Mouse (Mus musculus) testis, adult 2 months (tissue): ENCODE measurements around the gene C1qtnf7. TPM values are rescaled to one million over a fixed set of nuclear protein-coding genes. Genes with fewer than 3 reads are reported as not detected.

Experiments
- H3K27ac ChIP-seq: fragments of 200-500 bp; 2 replicates; pipeline ENCODE4 v1.5.1; 2012; ENCODE audit warnings: low read depth, low read length; ENCODE audit not compliant: control insufficient read depth, insufficient read depth
- H3K27me3 ChIP-seq: fragments of 200-500 bp; 2 replicates; pipeline ENCODE4 v1.6.1; 2012; ENCODE audit warnings: mild to moderate bottlenecking, low read length, moderate library complexity; ENCODE audit not compliant: control insufficient read depth, insufficient read depth
- H3K36me3 ChIP-seq: fragments of 200-500 bp; 2 replicates; pipeline ENCODE4 v1.6.1; 2012; ENCODE audit warnings: mild to moderate bottlenecking, low read length; ENCODE audit not compliant: control insufficient read depth, insufficient read depth
- H3K4me1 ChIP-seq: fragments of 200-500 bp; 2 replicates; pipeline ENCODE4 v1.6.1; 2012; ENCODE audit warnings: low read length; ENCODE audit not compliant: control insufficient read depth, insufficient read depth
- H3K4me3 ChIP-seq: fragments of 200-500 bp; 2 replicates; pipeline ENCODE4 v1.5.1; 2012; ENCODE audit warnings: low read depth, mild to moderate bottlenecking, low read length, moderate library complexity, mixed read lengths; ENCODE audit not compliant: control insufficient read depth
- CTCF ChIP-seq: fragments of 200-500 bp; IDR thresholded peaks from 2 replicates; pipeline ENCODE4 v1.5.1; 2012; ENCODE audit warnings: low read depth, mild to moderate bottlenecking, inconsistent platforms, low read length, moderate library complexity; ENCODE audit not compliant: control insufficient read depth, insufficient read depth, insufficient replicate concordance
- POLR2A ChIP-seq: fragments of 200-500 bp; IDR thresholded peaks from 2 replicates; pipeline ENCODE4 v1.6.1; 2012; ENCODE audit warnings: low read depth, mild to moderate bottlenecking, inconsistent platforms, low read length, moderate library complexity; ENCODE audit not compliant: control insufficient read depth
- polyA plus RNA-seq: library from polyadenylated mRNA; depleted of rRNA; stranded (reverse); fragments of >200 nt; gene quantifications from 2 replicates; pipeline ENCODE4 v1.2.3, GENCODE M21; 2012; rRNA removed

C1qtnf7 gene
- polyA plus RNA-seq, 1 experiment: 0.93 TPM

DNA sequence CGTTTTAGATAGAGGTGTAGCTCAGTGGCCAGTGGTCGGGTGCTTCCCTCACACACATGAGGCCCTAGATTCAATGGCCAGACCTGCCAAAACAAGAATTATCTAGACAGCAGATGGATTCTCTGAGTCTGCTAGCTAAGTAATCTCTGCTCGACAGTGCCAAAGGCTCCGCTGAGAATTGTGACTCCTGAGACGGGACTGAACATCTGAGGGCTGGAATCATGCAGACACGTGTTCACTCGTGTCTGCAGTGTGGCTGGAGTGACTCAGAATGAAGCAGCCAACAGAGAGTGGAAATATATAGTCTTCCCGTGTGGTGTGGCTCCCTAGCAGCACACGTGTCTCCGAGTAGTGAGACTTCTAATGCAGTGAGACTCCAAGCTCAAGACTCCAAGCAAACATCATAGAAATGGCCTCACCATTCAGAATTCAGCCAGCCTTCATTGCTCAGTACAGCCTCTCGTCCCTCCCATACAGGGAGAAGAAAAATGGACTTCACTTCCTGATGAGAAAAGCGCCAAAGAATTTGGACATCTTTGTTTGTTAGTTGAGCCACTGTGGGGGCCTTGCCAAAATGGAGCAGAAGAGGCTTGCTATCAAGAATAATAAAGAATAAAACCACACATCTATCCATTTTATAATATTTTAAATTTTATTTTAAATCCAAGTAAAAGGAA lies 131.9 kb downstream of the C1qtnf7 start:
- no peak for TF ChIP-seq CTCF
- TF ChIP-seq POLR2A: no peak
- Histone ChIP-seq H3K27me3 (no peaks in the 10 kb centered on the region), H3K36me3 (no peaks in the 10 kb centered on the region), H3K4me1 (no peaks in the 10 kb centered on the region), H3K27ac (no peak overlapping the region), H3K4me3 (no peak overlapping the region)

DNA sequence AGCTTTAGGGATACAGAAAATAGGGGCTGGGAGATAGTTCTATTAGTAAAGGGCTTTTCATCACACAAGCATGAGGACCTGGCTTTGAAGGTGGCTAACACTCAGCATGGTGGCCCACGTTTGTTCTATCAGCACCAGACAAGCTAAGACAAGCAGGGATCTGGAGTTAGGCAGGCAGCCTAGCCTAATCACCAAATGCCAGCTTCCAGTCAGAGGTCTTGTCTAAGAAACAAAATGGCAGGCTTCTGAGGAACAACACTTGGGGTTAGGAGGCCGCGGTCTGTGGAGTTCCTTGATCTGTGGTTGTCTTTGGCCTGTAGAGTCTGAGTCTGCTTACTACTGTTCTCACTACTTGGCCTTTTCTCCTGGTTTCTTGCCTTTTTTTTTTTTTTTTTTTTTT lies 146.2 kb downstream of the C1qtnf7 start:
- no peaks in the 10 kb centered on the region for H3K36me3 ChIP-seq
- TF ChIP-seq POLR2A (no peak), CTCF (no peak)
- no peak overlapping the region for H3K27ac ChIP-seq
- no peaks in the 10 kb centered on the region for H3K27me3 ChIP-seq
- no peak overlapping the region for H3K4me3 ChIP-seq
- H3K4me1 ChIP-seq: no peaks in the 10 kb centered on the region

DNA sequence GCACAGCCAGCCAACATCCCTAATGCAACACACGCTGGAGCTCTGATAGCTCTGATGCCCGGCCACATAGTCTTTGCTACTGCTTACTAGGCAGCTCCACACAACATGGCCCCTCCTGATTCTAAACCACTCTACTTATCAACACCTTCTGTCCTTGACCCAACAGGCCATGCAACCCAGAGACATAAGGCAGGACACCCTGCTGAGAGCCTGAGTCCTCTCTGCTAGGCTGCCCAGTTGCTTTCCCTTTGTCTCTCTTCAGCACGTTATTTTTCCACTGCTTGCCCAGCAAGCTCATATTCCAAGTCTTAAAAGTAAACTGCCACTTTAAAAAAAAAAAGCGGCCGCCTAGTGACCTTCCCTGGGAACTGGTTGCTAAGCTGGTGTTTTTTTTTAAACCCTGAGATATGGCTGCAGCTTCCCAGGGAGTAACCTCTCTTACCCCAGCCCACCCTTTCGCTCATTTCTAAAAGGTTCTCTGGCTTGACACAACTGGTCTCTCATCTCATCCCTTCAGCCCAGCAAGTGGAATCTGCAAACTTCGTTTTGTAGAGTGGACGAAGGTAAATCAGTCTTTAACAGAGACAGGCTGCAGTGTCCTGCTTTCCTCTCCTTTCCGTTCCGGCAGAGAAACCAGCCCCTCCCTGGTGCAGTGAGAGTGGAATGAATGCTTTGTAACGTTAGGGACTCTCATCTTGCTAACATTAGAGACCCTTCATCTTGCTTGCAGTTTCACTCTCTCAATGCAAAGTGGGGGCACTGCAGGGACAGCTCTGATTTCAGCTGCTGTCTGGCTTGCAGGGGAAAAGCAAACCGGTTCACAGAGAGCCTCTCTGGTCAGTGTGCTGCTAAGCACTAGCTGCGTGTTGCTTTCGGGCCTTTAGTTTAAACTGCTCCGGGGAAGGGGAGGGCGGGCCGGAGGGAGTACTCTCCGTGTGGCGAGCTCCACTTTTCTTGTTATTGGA lies 146.9 kb downstream of the C1qtnf7 start, which contains the start of gene Cc2d2a:
Gene Cc2d2a (plus strand): TSS at position 350 of the 965 bp plus-strand sequence.
- Histone ChIP-seq H3K27ac (peak within 1 kb of the TSS; percentile 55), H3K4me3 (peak within 1 kb of the TSS; percentile 22), H3K36me3 (no peaks in the 10 kb centered on the region), H3K4me1 (no peaks in the 10 kb centered on the region), H3K27me3 (no peaks in the 10 kb centered on the region)
- TF ChIP-seq CTCF: no peak
- TF ChIP-seq POLR2A: no peak

DNA sequence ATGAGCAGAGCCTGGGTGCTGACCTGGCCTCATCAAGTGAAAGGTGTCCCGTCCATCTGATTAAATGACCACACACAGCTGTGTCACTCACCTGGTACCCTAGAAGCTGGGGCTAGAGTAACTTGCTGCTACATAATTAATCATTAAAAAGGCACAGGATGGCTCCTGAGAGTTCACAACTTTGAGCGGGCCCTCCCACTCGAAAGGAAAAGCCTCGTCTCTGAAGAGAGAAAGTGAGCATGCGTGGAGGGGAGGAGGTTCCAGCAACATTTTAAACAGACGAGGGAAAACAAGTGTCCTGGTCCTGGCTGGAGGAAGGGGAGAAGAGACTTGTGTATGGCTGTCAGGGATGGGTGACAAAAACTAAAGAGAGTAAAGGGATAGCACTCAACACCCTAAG lies 148.2 kb downstream of the C1qtnf7 start:
- Histone ChIP-seq H3K4me3 (no peak overlapping the region), H3K36me3 (no peaks in the 10 kb centered on the region), H3K27me3 (no peaks in the 10 kb centered on the region), H3K4me1 (no peaks in the 10 kb centered on the region), H3K27ac (no peak overlapping the region)
- no peak for TF ChIP-seq CTCF
- TF ChIP-seq POLR2A: no peak

DNA sequence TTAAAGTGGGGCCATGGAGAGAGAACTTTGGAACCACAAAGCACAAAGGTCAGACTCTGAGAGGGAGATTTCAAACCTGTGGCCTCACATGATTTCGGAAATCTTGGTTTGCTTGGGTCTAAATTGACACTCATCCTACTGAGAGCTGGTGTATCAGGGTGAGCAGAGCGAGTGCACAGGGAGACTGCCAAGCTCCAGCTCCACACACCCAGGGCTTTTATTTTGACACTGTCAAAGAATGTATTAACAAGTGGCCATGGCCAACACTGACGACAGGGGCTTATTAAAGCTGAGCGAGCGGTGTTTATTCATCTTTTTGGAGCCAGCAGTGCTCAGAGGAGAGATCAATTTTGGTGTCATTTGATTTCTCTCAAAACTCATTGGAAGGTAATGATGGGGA lies 149.8 kb downstream of the C1qtnf7 start:
- H3K4me1 ChIP-seq: no peaks in the 10 kb centered on the region
- no peak overlapping the region for H3K27ac ChIP-seq
- no peaks in the 10 kb centered on the region for H3K36me3 ChIP-seq
- TF ChIP-seq CTCF: no peak
- TF ChIP-seq POLR2A: no peak
- no peak overlapping the region for H3K4me3 ChIP-seq
- H3K27me3 ChIP-seq: no peaks in the 10 kb centered on the region

Other genes with a start within 250 kb of the C1qtnf7 start
- 0.64 and 0.69 TPM in 2 replicates for gene Cc2d2a, start 146.8 kb downstream of the C1qtnf7 start, polyA plus RNA-seq